Mouse (Mus musculus): Measurements from ENCODE around the gene Ncor2. TPM values are rescaled to one million over a fixed set of nuclear protein-coding genes. Genes with fewer than 3 reads are reported as not detected.

The Ncor2 gene
- total and polyA plus RNA-seq, 3 experiments: 5.0 to 46.8 TPM; not detected in 1

DNA sequence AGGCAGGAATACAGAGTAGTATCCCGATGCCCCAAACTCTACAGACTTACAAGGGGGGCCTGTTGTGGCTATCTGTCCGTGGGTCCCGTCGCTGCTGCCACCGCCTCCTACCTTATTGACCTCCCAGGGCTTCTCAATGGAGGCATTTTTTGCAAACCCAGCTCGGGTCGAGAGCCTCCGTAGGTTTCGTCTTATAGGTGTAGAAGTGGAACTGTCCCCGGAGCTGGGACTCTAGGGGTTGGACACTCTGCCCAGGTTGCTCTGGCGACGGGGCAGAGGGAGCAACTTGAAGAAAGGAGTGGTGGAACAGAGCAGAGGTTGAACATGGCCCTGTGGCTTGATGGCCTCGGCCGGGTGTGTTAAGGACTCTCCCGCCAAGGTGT, 175.2 kb downstream of the Ncor2 start:
- H3K4me1 ChIP-seq (ENCODE audit: control insufficient read depth in 1 of 2, insufficient read depth in 2 of 2, low read length in 2 of 2): no peaks in the 10 kb centered on the region
- TF ChIP-seq UBTF (IDR thresholded peaks at IDR 0.05; ENCODE audit: borderline replicate concordance, insufficient read depth, low read depth, low read length) (no peak), ZC3H11A (IDR thresholded peaks at IDR 0.05; ENCODE audit: low read depth, low read length) (no peak), ZMIZ1 (IDR thresholded peaks at IDR 0.05; ENCODE audit: low read depth, low read length) (no peak), GABPA (IDR thresholded peaks at IDR 0.05; ENCODE audit: low read depth, low read length) (no peak), MXI1 (IDR thresholded peaks at IDR 0.05; ENCODE audit: low read depth, low read length) (no peak), GATA1 (IDR thresholded peaks at IDR 0.05; ENCODE audit: low read depth, low read length) (no peak), CHD1 (IDR thresholded peaks at IDR 0.05; ENCODE audit: low read depth, low read length) (no peak), TAL1 (IDR thresholded peaks at IDR 0.05; ENCODE audit: low read length) (no peak), ZNF384 (IDR thresholded peaks at IDR 0.05; ENCODE audit: low read depth, low read length) (no peak), BHLHE40 (IDR thresholded peaks at IDR 0.05; ENCODE audit: borderline replicate concordance, low read depth, low read length) (no peak), CTCF (IDR thresholded peaks at IDR 0.05 in 2 of 3, conservative IDR thresholded peaks at IDR 0.05 in 1 of 3; ENCODE audit: control insufficient read depth in 1 of 3, insufficient read depth in 1 of 3, low read depth in 2 of 3, low read length in 3 of 3, poor library complexity in 1 of 3, severe bottlenecking in 1 of 3) (no peak), ELF1 (IDR thresholded peaks at IDR 0.05; ENCODE audit: low read depth, low read length) (no peak), MYB (IDR thresholded peaks at IDR 0.05; ENCODE audit: low read depth, low read length) (no peak), MYC (IDR thresholded peaks at IDR 0.05; ENCODE audit: low read depth, low read length) (no peak), USF1 (IDR thresholded peaks at IDR 0.05; ENCODE audit: low read depth, low read length) (no peak)
- no peaks in the 10 kb centered on the region for H3K36me3 ChIP-seq (ENCODE audit: control insufficient read depth in 1 of 2, insufficient read depth in 2 of 2, low read length in 2 of 2)
- no peak overlapping the region for H3K27ac ChIP-seq (ENCODE audit: control insufficient read depth, low read depth, low read length)
- no peak overlapping the region for H3K4me3 ChIP-seq (ENCODE audit: control insufficient read depth in 1 of 2, insufficient read depth in 1 of 2, low read depth in 2 of 2, low read length in 2 of 2)
- H3K79me2 ChIP-seq (ENCODE audit: control insufficient read depth, insufficient read depth, low read length, poor library complexity): no peaks in the 10 kb centered on the region
- H3K9ac ChIP-seq (ENCODE audit: control insufficient read depth, low read depth, low read length, poor library complexity, severe bottlenecking): no peak overlapping the region
- no peak for DNase-seq (ENCODE audit: low read depth, low spot score)
- H3K9me3 ChIP-seq (replicated peaks; ENCODE audit: insufficient read depth, low read length): no peaks in the 10 kb centered on the region
- no peaks in the 10 kb centered on the region for H3K27me3 ChIP-seq (ENCODE audit: control insufficient read depth in 1 of 2, insufficient read depth in 2 of 2, low read length in 2 of 2)

DNA sequence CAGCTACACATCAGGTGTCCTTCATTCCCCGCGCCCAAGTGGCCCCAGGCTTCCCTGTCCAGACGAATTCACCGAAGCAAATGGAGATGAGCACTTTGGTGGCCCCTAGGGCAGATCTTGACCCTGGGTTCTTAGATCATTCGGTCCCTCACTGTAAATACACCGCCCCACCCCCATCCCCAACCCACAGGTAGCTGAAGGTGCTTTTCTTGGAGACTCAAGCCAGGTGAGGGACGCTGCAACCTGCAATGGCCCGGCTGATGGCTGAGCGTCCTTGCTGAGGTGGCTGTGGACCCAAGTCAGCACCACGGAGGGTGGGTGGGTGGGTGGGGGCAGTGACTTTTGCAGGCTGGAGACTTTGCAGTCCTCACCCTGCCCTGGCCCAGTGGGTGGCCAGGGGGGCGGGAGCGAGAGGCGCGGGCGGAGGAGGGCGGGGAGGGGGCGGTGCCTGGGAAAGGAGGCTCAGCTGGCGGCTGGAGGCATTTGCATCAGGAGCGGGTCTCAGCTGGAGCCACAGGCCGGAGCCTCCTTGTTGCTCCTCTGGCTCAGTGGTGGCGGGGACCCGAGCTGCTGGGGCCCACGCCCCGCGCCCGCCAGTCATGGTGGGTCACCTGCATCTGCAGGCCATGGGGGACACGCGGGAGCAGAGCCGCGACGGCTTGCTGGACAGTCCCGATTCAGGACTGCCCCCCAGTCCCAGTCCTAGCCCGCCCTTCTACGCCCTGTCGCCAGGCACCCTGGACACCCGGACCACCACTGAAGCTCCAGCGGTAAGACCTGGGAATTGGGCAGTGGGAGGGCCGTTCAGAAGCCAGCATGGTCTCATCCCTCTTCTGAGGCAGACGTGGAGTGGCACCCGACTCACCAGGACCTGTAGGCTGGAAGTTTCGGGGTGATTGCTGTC, 175.8 kb downstream of the Ncor2 start, which contains the start of gene Rflna:
Gene Rflna (plus strand): TSS at position 253 of the 904 bp plus-strand sequence.
- Histone ChIP-seq H3K4me3 (ENCODE audit: control insufficient read depth in 1 of 2, insufficient read depth in 1 of 2, low read depth in 2 of 2, low read length in 2 of 2) (no peak within 1 kb of the TSS), H3K9ac (ENCODE audit: control insufficient read depth, low read depth, low read length, poor library complexity, severe bottlenecking) (no peak within 1 kb of the TSS), H3K4me1 (ENCODE audit: control insufficient read depth in 1 of 2, insufficient read depth in 2 of 2, low read length in 2 of 2) (no peaks in the 10 kb centered on the region)

More for the DNA sequence above, 175.8 kb downstream of the Ncor2 start, which contains the start of gene Rflna:
- Histone ChIP-seq H3K27me3 (ENCODE audit: control insufficient read depth in 1 of 2, insufficient read depth in 2 of 2, low read length in 2 of 2) (no peaks in the 10 kb centered on the region), H3K9me3 (replicated peaks; ENCODE audit: insufficient read depth, low read length) (no peaks in the 10 kb centered on the region), H3K27ac (ENCODE audit: control insufficient read depth, low read depth, low read length) (no peak within 1 kb of the TSS), H3K36me3 (ENCODE audit: control insufficient read depth in 1 of 2, insufficient read depth in 2 of 2, low read length in 2 of 2) (no peaks in the 10 kb centered on the region), H3K79me2 (ENCODE audit: control insufficient read depth, insufficient read depth, low read length, poor library complexity) (no peaks in the 10 kb centered on the region)
- TF ChIP-seq POLR2A (IDR thresholded peaks at IDR 0.05; ENCODE audit: control insufficient read depth in 1 of 2, insufficient read depth in 1 of 2, low read depth in 1 of 2, low read length in 2 of 2, poor library complexity in 1 of 2) (no peak), HCFC1 (IDR thresholded peaks at IDR 0.05; ENCODE audit: low read depth, low read length) (no peak), MYC (IDR thresholded peaks at IDR 0.05; ENCODE audit: low read depth, low read length) (no peak), EP300 (IDR thresholded peaks at IDR 0.05; ENCODE audit: low read depth in 1 of 2, low read length in 2 of 2) (no peak), MYB (IDR thresholded peaks at IDR 0.05; ENCODE audit: low read depth, low read length) (no peak), USF1 (IDR thresholded peaks at IDR 0.05; ENCODE audit: low read depth, low read length) (no peak), UBTF (IDR thresholded peaks at IDR 0.05; ENCODE audit: borderline replicate concordance, insufficient read depth, low read depth, low read length) (no peak), RCOR1 (IDR thresholded peaks at IDR 0.05; ENCODE audit: low read depth, low read length) (no peak), USF2 (IDR thresholded peaks at IDR 0.05; ENCODE audit: borderline replicate concordance in 1 of 2, insufficient read depth in 1 of 2, low read depth in 1 of 2, low read length in 2 of 2) (no peak), KAT2A (conservative IDR thresholded peaks at IDR 0.05; ENCODE audit: low read depth, low read length) (no peak), TAL1 (IDR thresholded peaks at IDR 0.05; ENCODE audit: low read length) (no peak), POLR2AphosphoS5 (IDR thresholded peaks at IDR 0.05; ENCODE audit: borderline replicate concordance, low read depth, low read length) (no peak), ETS1 (IDR thresholded peaks at IDR 0.05; ENCODE audit: low read depth, low read length) (no peak), MAZ (IDR thresholded peaks at IDR 0.05; ENCODE audit: low read depth, low read length) (no peak), GATA1 (IDR thresholded peaks at IDR 0.05; ENCODE audit: low read depth, low read length) (no peak), POLR2AphosphoS2 (IDR thresholded peaks at IDR 0.05; ENCODE audit: low read length) (no peak), NELFE (IDR thresholded peaks at IDR 0.05; ENCODE audit: low read depth, low read length) (no peak)
- DNase-seq (ENCODE audit: low read depth, low spot score): no peak
